Mouse (Mus musculus) right cerebral cortex, postnatal 10 days (tissue): Measurements from ENCODE around the gene Fam160a2.
"Not testable (repeated sequence)": the region's sequence is repeated elsewhere in the genome, so short reads cannot be mapped to it uniquely, and the experiment has no call there.

Experiments
- DNase-seq, 2 experiments: peaks; one replicate each; pipeline ENCODE4 v3.0.0; 2021; ENCODE audit warnings: low spot score in 2 of 2

Gene Fam160a2

GRCm38 (mm10) chr7:105394606-105395005, 5.2 kb downstream of the Fam160a2 start:
- DNase-seq = no peak

DNA sequence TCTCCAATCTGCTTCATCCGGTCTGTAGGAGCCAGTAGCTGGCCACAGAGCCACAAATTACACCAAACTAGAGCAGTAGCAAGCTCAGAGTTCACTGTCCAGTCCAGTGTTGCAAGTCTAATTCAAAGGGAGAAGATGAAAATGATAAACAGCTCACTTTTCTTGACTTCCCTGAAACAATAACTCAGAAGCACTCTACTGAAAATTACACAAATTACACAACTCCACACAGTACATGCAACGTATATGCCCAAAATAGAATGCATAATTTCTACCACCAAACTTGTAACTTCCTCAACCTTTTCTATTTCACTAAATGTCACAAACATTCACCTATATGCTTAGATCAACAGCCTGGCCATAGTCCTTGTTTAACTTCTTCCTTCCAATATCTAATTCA, 9.6 kb downstream of the Fam160a2 start:
- no peak for DNase-seq

GRCm38 (mm10) chr7:105387696-105388095, 12.2 kb downstream of the Fam160a2 start:
- no peak for DNase-seq

- DNase-seq = no peak
Measured at GRCm38 (mm10) chr7:105380329-105380728, 19.5 kb downstream of the Fam160a2 start.

GRCm38 (mm10) chr7:105374866-105375265, 25.0 kb downstream of the Fam160a2 start, which contains the start of gene Gm5901:
Gm5901 (plus strand) TSS chr7:105375038.
- DNase-seq = no peak

DNA sequence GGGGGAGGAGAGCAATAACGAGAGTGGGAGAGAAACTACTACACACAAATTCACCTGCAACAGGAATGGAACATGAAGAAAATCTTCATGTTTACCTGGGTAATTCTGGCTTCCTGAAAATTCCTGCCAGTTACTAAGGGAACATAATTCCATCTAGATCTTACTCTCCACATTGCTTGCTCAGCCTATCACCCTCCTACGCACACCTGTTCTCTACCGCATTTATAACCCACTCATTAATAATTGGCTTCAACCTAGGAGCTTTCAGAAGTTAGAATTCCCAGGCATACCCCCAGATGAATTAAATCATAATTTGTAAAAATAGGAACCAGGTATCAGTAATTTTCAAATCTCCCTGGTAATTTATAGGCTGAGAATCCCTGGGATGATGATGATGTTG, 25.9 kb downstream of the Fam160a2 start:
- peak in 1 of 2 experiments; percentile 28 for DNase-seq

GRCm38 (mm10) chr7:105373509-105373908, 26.3 kb downstream of the Fam160a2 start:
- DNase-seq = peak in 1 of 2 experiments; percentile 24

GRCm38 (mm10) chr7:105372912-105373311, 26.9 kb downstream of the Fam160a2 start:
- DNase-seq = no peak

DNA sequence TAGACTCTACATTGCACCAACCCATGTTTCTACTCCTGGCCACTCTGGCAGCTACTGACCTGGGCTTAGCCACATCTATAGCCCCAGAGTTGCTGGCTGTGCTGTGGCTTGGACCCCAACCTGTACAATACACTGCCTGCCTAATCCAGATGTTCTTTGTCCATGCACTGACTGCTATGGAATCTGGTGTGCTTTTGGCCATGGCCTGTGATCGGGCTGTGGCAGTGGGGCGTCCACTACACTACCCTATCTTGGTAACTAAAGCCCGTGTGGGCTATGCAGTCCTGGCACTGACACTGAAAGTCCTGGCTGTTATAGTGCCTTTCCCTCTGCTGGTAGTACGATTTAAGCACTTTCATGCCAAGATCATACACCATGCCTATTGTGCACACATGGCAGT, 31.3 kb downstream of the Fam160a2 start:
- DNase-seq = no peak

DNA sequence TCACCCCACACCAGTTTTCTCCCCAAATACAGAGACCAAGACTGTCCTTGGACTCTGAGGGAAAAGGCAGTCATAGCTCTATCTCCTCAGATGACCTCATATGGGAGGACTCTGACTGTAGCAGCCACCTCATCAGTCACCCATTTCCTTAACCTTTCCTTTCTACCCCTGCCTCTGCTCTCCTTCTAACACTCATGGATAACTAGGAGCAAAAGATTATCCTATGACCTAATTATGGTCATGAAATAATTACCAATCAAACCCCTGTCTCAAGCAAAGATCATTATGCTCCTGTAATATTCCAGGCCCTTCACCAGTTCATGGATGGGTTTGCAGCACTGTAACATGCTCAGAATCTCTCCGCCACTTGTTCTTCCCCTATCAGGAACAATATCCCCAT, 31.9 kb downstream of the Fam160a2 start, which contains the start of gene Olfr692:
TSS of gene Olfr692 (plus strand) at position 301 of the 400 bp plus-strand sequence.
- no peak for DNase-seq

- no peak for DNase-seq
Measured at GRCm38 (mm10) chr7:105367268-105367667, 32.6 kb downstream of the Fam160a2 start.

DNA sequence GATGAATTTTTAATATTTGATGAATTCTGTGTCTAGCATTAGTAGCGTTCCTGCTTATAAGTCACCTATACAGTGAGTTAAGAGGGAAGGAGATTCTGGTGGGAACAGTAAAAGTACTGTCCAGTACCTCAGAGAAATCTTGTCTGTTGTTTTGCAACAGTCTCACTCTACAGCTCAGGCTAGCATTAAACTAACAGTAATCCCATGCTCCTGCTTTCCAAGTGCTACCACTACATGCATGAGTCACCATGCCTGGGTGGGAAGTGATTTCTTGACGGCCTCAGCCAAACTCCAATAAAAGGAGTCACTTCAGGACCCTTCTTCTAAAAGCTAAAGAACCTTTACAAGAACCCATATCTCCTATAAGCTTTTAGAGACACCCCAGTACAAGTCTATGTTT, 38.1 kb downstream of the Fam160a2 start:
- no peak for DNase-seq

DNA sequence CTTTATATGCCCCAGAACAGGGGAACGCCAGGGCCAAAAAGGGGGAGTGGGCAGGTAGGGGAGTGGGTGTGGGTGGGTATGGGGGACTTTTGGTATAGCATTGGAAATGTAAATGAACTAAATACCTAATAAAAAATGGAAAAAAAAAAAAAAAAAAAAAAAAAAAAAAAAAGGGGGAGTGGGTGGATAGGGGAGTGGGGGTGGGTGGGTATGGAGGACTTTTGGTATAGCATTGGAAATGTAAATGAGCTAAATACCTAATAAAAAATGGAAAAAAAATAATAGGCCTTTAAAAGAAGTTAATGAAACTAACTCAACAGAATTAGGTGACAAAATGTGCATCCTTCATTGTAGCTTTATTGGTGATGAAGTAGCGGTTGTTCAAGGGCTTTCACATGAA, 43.4 kb downstream of the Fam160a2 start:
- DNase-seq = not testable (repeated sequence)

GRCm38 (mm10) chr7:105356064-105356463, 43.8 kb downstream of the Fam160a2 start:
- DNase-seq = not testable (repeated sequence)

DNA sequence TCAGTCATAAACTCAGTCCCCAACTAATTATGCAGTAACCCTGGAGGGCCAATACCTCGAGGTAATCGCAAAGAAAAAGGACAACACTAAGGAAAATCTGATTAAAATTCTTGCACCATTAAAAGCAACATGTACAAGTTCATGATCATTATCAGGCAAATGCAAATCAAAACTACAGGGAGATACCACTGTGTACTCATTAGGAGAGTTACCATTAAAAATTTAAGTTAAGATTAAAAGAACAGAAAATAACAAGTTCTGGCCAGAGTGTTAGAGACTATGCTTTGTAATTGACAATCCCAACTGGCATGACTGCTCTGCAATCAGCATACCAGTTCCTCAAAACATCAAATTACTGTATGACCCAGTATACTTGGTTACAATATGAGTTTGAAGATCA, 57.1 kb downstream of the Fam160a2 start:
- DNase-seq = no peak

DNA sequence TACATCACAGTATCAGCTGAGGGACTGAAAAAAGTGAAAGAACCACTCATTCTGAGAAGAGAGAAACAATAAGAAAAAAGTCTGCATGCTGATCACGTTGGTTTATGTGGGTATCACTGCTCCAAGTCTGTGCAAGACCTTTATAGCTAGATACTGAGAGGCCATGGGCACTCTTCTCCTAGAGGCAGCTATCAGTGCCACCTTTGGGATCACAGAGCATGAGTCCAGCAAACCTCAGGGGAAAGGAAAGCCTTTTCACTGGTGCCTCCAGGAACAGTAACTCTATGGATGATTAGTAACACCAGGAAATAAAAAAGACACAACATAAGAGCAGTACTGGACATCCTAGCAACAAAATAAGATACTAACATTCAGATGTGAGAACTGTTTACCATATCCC, 57.7 kb downstream of the Fam160a2 start, which contains the start of gene Olfr691:
TSS of gene Olfr691 (minus strand) at position 101 of the 400 bp plus-strand sequence.
- DNase-seq = no peak

DNA sequence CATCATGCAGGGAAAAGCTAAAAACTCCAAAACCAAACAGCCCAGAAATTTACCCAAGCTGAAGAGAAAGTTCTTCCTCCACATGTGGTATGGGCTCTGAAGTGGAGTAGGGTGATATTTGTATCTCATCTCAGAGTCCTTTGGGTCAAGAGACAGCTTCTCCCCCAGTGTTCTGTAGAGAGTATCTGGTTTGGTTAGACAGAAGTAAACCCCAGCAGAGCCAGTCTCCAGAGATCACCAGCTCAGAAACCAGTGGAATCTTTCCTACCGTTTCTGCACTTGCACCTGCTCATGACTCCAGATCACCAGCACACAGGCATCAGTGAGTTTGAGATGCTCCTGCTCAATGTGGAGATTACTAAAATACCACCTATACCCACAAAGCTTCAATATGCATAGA, 65.8 kb downstream of the Fam160a2 start, which contains the start of gene Olfr690:
TSS of gene Olfr690 (minus strand) at position 101 of the 400 bp plus-strand sequence.
- no peak for DNase-seq

DNA sequence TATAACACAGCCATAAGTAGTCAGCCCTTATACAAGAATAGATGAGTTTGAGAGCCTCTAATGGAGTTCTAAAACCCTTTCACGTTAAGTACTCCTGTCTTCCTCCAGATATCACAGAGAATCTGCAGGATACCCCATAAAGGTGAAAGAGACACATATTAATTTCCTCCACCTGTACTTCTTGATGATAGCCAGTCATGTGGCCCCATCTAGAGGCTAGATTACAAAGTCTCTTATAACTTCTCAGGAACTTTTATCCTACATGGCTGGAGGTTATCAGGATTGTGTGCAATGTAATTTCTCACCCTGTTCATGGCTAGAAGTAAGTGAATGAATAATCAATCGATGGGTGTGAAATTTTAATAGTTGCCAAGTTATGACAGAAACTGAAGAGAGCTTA, 74.6 kb downstream of the Fam160a2 start:
- no peak for DNase-seq
